Mouse (Mus musculus): Measurements from ENCODE around the gene F12.

GRCm38 (mm10) chr13:55472132-55473022 is 45.8 kb upstream of the F12 start:
- TF ChIP-seq CTCF (conservative IDR thresholded peaks at IDR 0.05; ENCODE audit: low read length) (no peak), NANOG (IDR thresholded peaks at IDR 0.05; ENCODE audit: borderline replicate concordance, low read length) (no peak)

Data from E14TG2a.4 (cell line).